Mouse (Mus musculus) bone marrow, adult 2 months (tissue): ENCODE measurements around the gene Tgfbr2. TPM values are rescaled to one million over a fixed set of nuclear protein-coding genes. Genes with fewer than 3 reads are reported as not detected.

Experiments used
- H3K27ac ChIP-seq: fragments of 200-500 bp; 2 replicates; pipeline ENCODE4 v1.5.1; 2012; ENCODE audit warnings: low read depth, mild to moderate bottlenecking, control low read depth, inconsistent platforms, low read length; ENCODE audit not compliant: control insufficient read depth, poor library complexity, insufficient read depth
- H3K4me1 ChIP-seq: fragments of 200-500 bp; 2 replicates; pipeline ENCODE4 v1.6.1; 2011; ENCODE audit warnings: low read length; ENCODE audit not compliant: control insufficient read depth, insufficient read depth
- H3K4me3 ChIP-seq: fragments of 200-500 bp; replicated peaks from 2 replicates; pipeline ENCODE3; 2011; ENCODE audit warnings: mild to moderate bottlenecking, low read depth, low read length, control low read depth; ENCODE audit not compliant: control insufficient read depth
- CTCF ChIP-seq: fragments of 200-500 bp; IDR thresholded peaks from 2 replicates; pipeline ENCODE4 v1.5.1; 2011; ENCODE audit warnings: low read length, control low read depth; ENCODE audit not compliant: control insufficient read depth, insufficient read depth
- POLR2A ChIP-seq: fragments of 200-500 bp; IDR thresholded peaks from 2 replicates; pipeline ENCODE4 v1.6.1; 2011; ENCODE audit warnings: low read depth, mild to moderate bottlenecking, control low read depth, low read length, borderline replicate concordance; ENCODE audit not compliant: control insufficient read depth
- WGBS: fragments of 180-500 bp; shearing (Covaris S2); methylation state at CpG from one replicate; pipeline ENCODE4 v1.1.7; 2018; 5-methylcytosine and 5-hydroxymethylcytosine counted together
- polyA plus RNA-seq: library from polyadenylated mRNA; stranded (reverse); fragments of >200 nt; gene quantifications from 2 replicates; pipeline ENCODE4 v1.2.4, GENCODE M21; 2011; ENCODE audit warnings: low replicate concordance; ENCODE audit not compliant: missing spikeins, insufficient read depth, insufficient read length

Tgfbr2 gene
- polyA plus RNA-seq, 1 experiment: 4.7 TPM

- WGBS: 4% methylated on average over 9 of the region's 9 CpGs
- no peak for TF ChIP-seq CTCF
- Histone ChIP-seq H3K4me3 (no peak overlapping the region), H3K27ac (peak overlapping the region; percentile 28; the same call in 1 of the 2 replicates), H3K4me1 (peaks cover 7% of the 10 kb centered on the region)
Measured at GRCm38 (mm10) chr9:116122969-116123589, 52.1 kb downstream of the Tgfbr2 start.

- peak overlapping the region; percentile 42 for H3K27ac ChIP-seq
- no peak overlapping the region for H3K4me3 ChIP-seq
- 64% methylated on average over 6 of the region's 6 CpGs for WGBS
- TF ChIP-seq CTCF (no peak), POLR2A (no peak)
- peaks cover 7% of the 10 kb centered on the region for H3K4me1 ChIP-seq
Measured at GRCm38 (mm10) chr9:116122544-116122943, 52.6 kb downstream of the Tgfbr2 start.

GRCm38 (mm10) chr9:116121472-116121871 lies 53.7 kb downstream of the Tgfbr2 start:
- Histone ChIP-seq H3K4me3 (no peak overlapping the region), H3K4me1 (peaks cover 7% of the 10 kb centered on the region), H3K27ac (no peak overlapping the region)
- TF ChIP-seq POLR2A (no peak), CTCF (no peak)
- WGBS: 51% methylated on average over 7 of the region's 7 CpGs

- 77% methylated on average over 7 of the region's 7 CpGs for WGBS
- no peak overlapping the region for H3K27ac ChIP-seq
- H3K4me3 ChIP-seq: no peak overlapping the region
- peaks cover 7% of the 10 kb centered on the region for H3K4me1 ChIP-seq
- no peak for TF ChIP-seq POLR2A
- no peak for TF ChIP-seq CTCF
Measured at GRCm38 (mm10) chr9:116119990-116120389, 55.2 kb downstream of the Tgfbr2 start.

GRCm38 (mm10) chr9:116118332-116118872 lies 56.8 kb downstream of the Tgfbr2 start:
- Histone ChIP-seq H3K27ac (no peak overlapping the region), H3K4me1 (peaks cover 7% of the 10 kb centered on the region), H3K4me3 (no peak overlapping the region)
- WGBS: 79% methylated on average over 8 of the region's 8 CpGs
- no peak for TF ChIP-seq CTCF
- no peak for TF ChIP-seq POLR2A

DNA sequence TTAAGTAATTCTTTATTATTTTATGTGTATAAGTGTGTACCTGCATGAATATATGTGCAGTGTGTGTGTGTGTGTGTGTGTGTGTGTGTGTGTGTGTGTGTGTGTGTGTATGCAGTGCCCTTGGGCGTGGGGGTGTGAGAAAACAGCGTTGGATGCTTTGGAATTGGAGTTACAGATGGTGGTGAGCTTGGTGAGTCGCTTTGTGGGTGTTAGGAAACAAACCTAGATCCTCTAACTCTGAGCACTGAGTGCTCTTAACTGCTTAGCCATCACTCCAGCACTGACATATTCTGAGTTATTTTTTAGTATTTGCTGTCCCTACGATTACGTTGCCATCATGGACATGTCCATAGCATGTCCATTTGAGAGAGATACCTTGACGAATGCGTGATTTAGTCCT lies 59.3 kb downstream of the Tgfbr2 start:
- no peak for TF ChIP-seq POLR2A
- no peak for TF ChIP-seq CTCF

DNA sequence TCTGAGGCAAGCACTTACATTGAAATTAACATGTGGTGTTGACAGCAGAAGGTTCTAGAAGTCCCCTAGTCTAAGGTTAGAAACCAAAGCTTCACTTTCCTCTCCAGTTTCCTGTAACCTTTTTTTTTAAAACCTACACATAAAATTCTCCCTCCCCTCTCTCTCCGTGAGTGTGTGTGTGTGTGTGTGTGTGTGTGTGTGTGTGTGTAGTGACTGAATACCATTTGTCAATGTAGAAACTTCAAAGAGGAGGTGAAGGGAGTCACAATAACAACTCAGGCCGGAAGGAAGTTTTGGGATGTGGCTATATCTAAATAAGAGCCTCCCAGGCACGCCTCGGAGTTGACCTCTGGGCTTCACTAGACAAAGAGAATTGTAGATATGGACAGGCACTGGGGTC lies 60.8 kb downstream of the Tgfbr2 start:
- Histone ChIP-seq H3K27ac (no peak overlapping the region), H3K4me3 (no peak overlapping the region), H3K4me1 (no peaks in the 10 kb centered on the region)
- TF ChIP-seq CTCF (no peak), POLR2A (no peak)
- 24% methylated on average over 4 of the region's 4 CpGs for WGBS

More for the DNA sequence above, 59.3 kb downstream of the Tgfbr2 start:
- no peaks in the 10 kb centered on the region for H3K4me1 ChIP-seq
- no peak overlapping the region for H3K27ac ChIP-seq
- no peak overlapping the region for H3K4me3 ChIP-seq
- 89% methylated on average over 7 of the region's 7 CpGs for WGBS

DNA sequence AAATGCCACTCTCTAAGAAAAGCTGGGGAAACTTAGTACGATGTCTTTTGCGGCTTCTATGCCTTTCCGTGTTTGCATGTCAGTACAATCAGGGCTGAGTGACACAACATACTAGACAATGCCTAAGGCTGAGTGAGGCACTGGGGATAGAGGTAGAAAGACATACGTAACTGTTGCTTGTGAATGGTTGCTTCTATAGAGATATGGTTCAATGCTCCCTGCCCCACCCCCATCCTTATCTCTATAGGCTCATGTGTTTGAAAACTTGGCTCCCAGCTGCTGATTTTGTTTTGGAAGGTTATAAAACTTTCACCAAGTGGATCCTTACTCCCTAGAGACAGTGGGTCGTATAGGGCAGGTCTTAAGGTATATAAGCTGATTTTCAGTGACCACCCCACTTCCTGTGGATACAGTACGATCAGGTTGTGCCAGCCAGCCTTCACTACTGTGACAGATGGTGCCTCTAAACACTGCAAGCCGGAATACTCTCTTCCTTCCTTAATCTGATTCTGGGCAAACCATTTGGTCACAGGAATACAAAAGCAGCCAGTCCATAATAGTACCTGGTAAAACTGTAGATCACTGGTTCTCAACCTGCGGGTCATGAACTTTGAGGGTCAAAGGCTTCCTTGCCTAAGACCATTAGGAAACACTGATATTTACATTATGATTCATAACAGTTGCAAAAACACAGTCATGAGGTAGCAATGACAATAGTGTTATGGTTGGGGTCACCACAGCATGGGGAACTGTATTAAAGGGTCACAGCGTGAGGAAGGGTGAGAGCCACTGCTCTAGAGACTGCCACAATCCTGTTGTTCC lies 63.8 kb downstream of the Tgfbr2 start:
- TF ChIP-seq POLR2A: no peak
- no peak for TF ChIP-seq CTCF
- Histone ChIP-seq H3K27ac (no peak overlapping the region), H3K4me1 (no peaks in the 10 kb centered on the region), H3K4me3 (no peak overlapping the region)
- 45% methylated on average over 9 of the region's 9 CpGs for WGBS
